Mouse (Mus musculus): ENCODE data around the gene Adgrb3. TPM values are rescaled to one million over a fixed set of nuclear protein-coding genes. Genes with fewer than 3 reads are reported as not detected.

The Adgrb3 gene
- polyA plus RNA-seq, 1 experiment = 0.08 TPM

DNA sequence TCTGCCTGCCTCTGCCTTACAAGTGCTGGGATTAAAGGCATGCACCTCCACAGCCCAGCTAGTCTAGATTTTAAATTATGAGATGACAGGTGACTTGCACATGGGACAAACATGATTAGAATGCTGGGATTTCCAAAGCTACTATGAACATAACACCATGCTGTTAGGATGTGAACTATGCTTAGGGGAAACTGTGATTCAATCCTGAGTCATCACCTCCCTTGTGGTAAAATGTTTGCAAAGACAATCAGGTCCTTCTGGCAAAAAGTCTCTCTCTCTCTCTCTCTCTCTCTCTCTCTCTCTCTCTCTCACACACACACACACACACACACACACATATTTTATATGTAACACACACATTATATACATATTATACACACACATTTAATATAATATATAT lies 630.1 kb downstream of the Adgrb3 start:
- no peaks in the 10 kb centered on the region for H3K27me3 ChIP-seq (ENCODE audit: control insufficient read depth, insufficient read depth, low read length)
- H3K27ac ChIP-seq (ENCODE audit: insufficient read depth, low read length) = no peak overlapping the region
- DNase-seq (ENCODE audit: low read depth in 1 of 2, low spot score in 2 of 2) = no peak
- no peaks in the 10 kb centered on the region for H3K4me1 ChIP-seq (ENCODE audit: control insufficient read depth, insufficient read depth, insufficient read length)
- TF ChIP-seq CTCF (IDR thresholded peaks at IDR 0.05; ENCODE audit: extremely low read depth, insufficient read depth, insufficient read length, insufficient replicate concordance) (no peak), POLR2A (IDR thresholded peaks at IDR 0.05; ENCODE audit: low read depth, low read length) (no peak)
- H3K36me3 ChIP-seq (ENCODE audit: control insufficient read depth, insufficient read depth, low read length) = no peaks in the 10 kb centered on the region
- H3K4me3 ChIP-seq (ENCODE audit: extremely low read depth, insufficient read depth, insufficient read length) = no peak overlapping the region

DNA sequence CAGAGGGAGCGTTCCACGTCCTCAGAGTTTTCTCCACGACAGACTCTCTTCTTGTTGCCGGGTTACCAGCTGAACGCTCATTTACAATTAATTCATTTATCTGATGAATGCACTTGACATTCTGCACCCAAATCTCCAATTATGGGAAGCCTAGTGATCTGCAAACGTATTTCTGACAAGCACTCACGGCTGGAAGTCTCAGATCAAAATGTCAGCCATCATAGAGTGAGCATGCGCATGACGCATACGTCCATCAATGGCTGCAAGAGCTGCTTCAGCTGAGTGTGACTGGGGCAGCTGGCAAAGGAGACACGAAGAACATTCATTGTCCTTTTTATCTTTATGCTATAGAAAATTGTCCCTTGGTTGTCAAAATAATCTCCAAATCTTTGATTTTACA lies 637.5 kb downstream of the Adgrb3 start:
- no peaks in the 10 kb centered on the region for H3K36me3 ChIP-seq (ENCODE audit: control insufficient read depth, insufficient read depth, low read length)
- no peak overlapping the region for H3K4me3 ChIP-seq (ENCODE audit: extremely low read depth, insufficient read depth, insufficient read length)
- no peaks in the 10 kb centered on the region for H3K4me1 ChIP-seq (ENCODE audit: control insufficient read depth, insufficient read depth, insufficient read length)
- no peak for TF ChIP-seq POLR2A (IDR thresholded peaks at IDR 0.05; ENCODE audit: low read depth, low read length)
- TF ChIP-seq CTCF (IDR thresholded peaks at IDR 0.05; ENCODE audit: extremely low read depth, insufficient read depth, insufficient read length, insufficient replicate concordance) = no peak
- DNase-seq (ENCODE audit: low read depth in 1 of 2, low spot score in 2 of 2) = no peak
- H3K27me3 ChIP-seq (ENCODE audit: control insufficient read depth, insufficient read depth, low read length) = no peaks in the 10 kb centered on the region
- 81% methylated on average over 11 of the region's 11 CpGs for WGBS
- H3K27ac ChIP-seq (ENCODE audit: insufficient read depth, low read length) = no peak overlapping the region

DNA sequence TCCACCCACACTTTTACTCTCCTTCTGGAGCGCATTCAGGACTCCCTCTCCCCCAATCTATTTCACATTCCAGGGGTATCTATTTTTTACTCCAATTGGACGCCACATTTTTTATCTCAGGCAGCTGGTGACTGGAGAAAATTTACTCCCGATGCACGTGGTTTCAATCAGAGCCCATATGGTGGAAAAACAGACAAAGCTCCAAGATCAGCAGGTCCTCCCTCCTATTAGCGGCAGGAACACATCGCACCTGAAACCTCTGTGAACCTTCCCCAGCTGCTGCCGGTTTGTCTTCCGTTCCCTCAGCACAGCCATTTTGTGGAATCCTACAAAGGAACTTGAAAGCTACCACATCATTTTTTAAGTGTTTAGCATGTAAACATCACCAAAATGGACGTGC lies 640.2 kb downstream of the Adgrb3 start:
- Histone ChIP-seq H3K36me3 (ENCODE audit: control insufficient read depth, insufficient read depth, low read length) (no peaks in the 10 kb centered on the region), H3K27ac (ENCODE audit: insufficient read depth, low read length) (no peak overlapping the region), H3K4me3 (ENCODE audit: extremely low read depth, insufficient read depth, insufficient read length) (no peak overlapping the region), H3K27me3 (ENCODE audit: control insufficient read depth, insufficient read depth, low read length) (no peaks in the 10 kb centered on the region), H3K4me1 (ENCODE audit: control insufficient read depth, insufficient read depth, insufficient read length) (no peaks in the 10 kb centered on the region)
- TF ChIP-seq CTCF (IDR thresholded peaks at IDR 0.05; ENCODE audit: extremely low read depth, insufficient read depth, insufficient read length, insufficient replicate concordance) (no peak), POLR2A (IDR thresholded peaks at IDR 0.05; ENCODE audit: low read depth, low read length) (no peak)
- 81% methylated on average over 9 of the region's 9 CpGs for WGBS
- no peak for DNase-seq (ENCODE audit: low read depth in 1 of 2, low spot score in 2 of 2)

DNA sequence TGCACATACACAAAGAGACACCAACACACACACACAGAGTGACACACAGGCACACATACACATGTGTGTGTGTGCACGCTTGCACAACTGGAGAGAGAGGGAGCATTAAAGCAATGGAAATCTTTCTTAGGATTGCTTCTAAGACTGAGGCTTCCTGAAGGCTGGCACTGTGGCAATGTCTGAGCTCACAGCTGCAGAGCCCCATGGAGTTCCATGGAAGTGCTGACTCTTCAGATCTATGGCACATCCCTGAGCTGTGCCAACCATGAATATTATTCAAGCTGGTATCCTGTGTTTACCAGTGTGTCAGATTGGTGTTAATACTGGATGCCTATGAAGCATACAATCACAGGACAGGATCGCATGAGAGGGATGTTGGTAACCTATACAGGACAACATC lies 643.6 kb downstream of the Adgrb3 start:
- TF ChIP-seq CTCF (IDR thresholded peaks at IDR 0.05; ENCODE audit: extremely low read depth, insufficient read depth, insufficient read length, insufficient replicate concordance) (no peak), POLR2A (IDR thresholded peaks at IDR 0.05; ENCODE audit: low read depth, low read length) (no peak)
- Histone ChIP-seq H3K36me3 (ENCODE audit: control insufficient read depth, insufficient read depth, low read length) (no peaks in the 10 kb centered on the region), H3K4me1 (ENCODE audit: control insufficient read depth, insufficient read depth, insufficient read length) (no peaks in the 10 kb centered on the region), H3K4me3 (ENCODE audit: extremely low read depth, insufficient read depth, insufficient read length) (no peak overlapping the region), H3K27ac (ENCODE audit: insufficient read depth, low read length) (no peak overlapping the region), H3K27me3 (ENCODE audit: control insufficient read depth, insufficient read depth, low read length) (no peaks in the 10 kb centered on the region)
- WGBS = 89% methylated on average over 2 of the region's 2 CpGs
- DNase-seq (ENCODE audit: low read depth in 1 of 2, low spot score in 2 of 2) = no peak

DNA sequence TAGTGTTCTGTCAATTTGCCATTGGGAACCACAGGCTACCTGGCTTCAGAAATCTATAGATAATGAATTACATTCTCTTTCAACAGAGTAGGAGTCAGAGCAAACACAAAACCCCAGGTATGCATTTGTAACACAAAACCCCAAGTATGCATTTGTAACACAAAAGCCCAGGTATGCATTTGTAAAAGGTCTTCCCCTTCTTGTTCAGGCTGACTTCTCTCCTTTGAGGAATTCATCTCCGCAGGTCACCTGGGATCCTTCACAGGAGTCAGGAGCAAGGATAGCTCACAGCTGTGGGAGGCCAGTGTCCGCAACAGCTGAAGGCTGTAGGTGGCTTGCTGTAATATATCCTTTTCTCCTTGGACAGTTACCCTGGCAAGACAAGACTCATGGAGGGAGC lies 647.6 kb downstream of the Adgrb3 start:
- no peak overlapping the region for H3K4me3 ChIP-seq (ENCODE audit: extremely low read depth, insufficient read depth, insufficient read length)

DNA sequence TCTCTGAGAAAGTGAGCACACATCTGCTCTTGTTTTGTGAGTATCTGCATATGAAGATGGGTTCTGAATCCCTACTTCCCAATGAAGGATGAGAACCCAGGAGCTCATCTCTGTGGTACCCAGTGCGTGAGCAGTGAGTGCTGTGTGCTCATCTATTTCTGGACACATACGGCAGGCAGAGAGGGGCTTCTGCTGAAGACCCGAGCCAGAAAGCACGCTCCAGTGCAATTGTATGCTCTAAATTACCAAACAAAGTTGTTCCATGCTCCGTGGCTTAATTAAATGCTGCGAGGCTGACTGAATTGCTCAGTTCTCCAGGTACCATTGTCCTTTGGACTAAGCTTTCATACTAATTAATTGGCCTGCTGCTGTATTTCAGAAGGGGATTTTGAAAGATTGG lies 648.9 kb downstream of the Adgrb3 start:
- H3K27me3 ChIP-seq (ENCODE audit: control insufficient read depth, insufficient read depth, low read length) = no peaks in the 10 kb centered on the region
- 69% methylated on average over 6 of the region's 6 CpGs for WGBS
- H3K36me3 ChIP-seq (ENCODE audit: control insufficient read depth, insufficient read depth, low read length) = no peaks in the 10 kb centered on the region
- no peak for DNase-seq (ENCODE audit: low read depth in 1 of 2, low spot score in 2 of 2)
- TF ChIP-seq CTCF (IDR thresholded peaks at IDR 0.05; ENCODE audit: extremely low read depth, insufficient read depth, insufficient read length, insufficient replicate concordance) = no peak
- no peak for TF ChIP-seq POLR2A (IDR thresholded peaks at IDR 0.05; ENCODE audit: low read depth, low read length)
- no peaks in the 10 kb centered on the region for H3K4me1 ChIP-seq (ENCODE audit: control insufficient read depth, insufficient read depth, insufficient read length)
- no peak overlapping the region for H3K4me3 ChIP-seq (ENCODE audit: extremely low read depth, insufficient read depth, insufficient read length)
- H3K27ac ChIP-seq (ENCODE audit: insufficient read depth, low read length) = no peak overlapping the region

More for the DNA sequence above, 647.6 kb downstream of the Adgrb3 start:
- DNase-seq (ENCODE audit: low read depth in 1 of 2, low spot score in 2 of 2) = no peak
- 74% methylated on average over 2 of the region's 2 CpGs for WGBS
- Histone ChIP-seq H3K27ac (ENCODE audit: insufficient read depth, low read length) (no peak overlapping the region), H3K36me3 (ENCODE audit: control insufficient read depth, insufficient read depth, low read length) (no peaks in the 10 kb centered on the region), H3K4me1 (ENCODE audit: control insufficient read depth, insufficient read depth, insufficient read length) (no peaks in the 10 kb centered on the region), H3K27me3 (ENCODE audit: control insufficient read depth, insufficient read depth, low read length) (no peaks in the 10 kb centered on the region)
- TF ChIP-seq CTCF (IDR thresholded peaks at IDR 0.05; ENCODE audit: extremely low read depth, insufficient read depth, insufficient read length, insufficient replicate concordance) = no peak
- TF ChIP-seq POLR2A (IDR thresholded peaks at IDR 0.05; ENCODE audit: low read depth, low read length) = no peak

DNA sequence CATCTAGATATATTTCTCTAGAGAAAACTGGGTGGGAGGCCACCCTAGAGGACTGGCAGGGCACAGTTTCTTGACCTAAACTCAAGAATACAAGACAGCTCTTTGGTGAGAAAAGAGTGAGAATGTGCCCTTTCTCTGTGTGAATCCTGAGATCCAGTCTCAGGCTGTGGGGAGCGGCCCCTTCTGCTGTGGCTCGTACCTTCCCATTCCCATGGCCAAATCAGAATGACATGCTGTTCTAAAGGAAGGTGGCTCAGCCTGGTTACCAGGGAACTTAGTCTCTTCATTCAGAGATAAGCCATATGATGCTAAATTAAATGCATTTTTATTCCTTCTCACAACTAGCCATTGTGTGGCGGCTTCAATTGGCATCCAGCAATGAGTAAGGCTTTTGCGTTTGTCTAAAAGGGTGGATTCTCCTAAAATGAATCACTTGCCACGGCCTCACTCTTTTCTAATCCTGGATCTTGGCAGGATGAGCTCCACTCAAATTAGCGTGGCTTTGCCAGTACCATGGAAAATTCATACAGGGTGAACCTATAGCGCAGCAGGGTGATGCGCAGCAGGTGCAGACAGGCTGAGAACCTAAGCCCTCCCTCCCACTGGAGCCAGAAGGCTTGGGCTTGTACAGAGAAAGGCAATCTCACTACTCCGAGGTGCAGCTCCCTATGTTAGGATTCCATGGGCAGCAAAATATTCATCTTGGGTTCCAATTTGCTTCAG lies 649.5 kb downstream of the Adgrb3 start:
- H3K27ac ChIP-seq (ENCODE audit: insufficient read depth, low read length) = no peak overlapping the region
- H3K4me1 ChIP-seq (ENCODE audit: control insufficient read depth, insufficient read depth, insufficient read length) = no peaks in the 10 kb centered on the region
- 71% methylated on average over 9 of the region's 9 CpGs for WGBS
- no peaks in the 10 kb centered on the region for H3K36me3 ChIP-seq (ENCODE audit: control insufficient read depth, insufficient read depth, low read length)
- H3K27me3 ChIP-seq (ENCODE audit: control insufficient read depth, insufficient read depth, low read length) = no peaks in the 10 kb centered on the region
- TF ChIP-seq POLR2A (IDR thresholded peaks at IDR 0.05; ENCODE audit: low read depth, low read length) (no peak), CTCF (IDR thresholded peaks at IDR 0.05; ENCODE audit: extremely low read depth, insufficient read depth, insufficient read length, insufficient replicate concordance) (no peak)
- DNase-seq (ENCODE audit: low read depth in 1 of 2, low spot score in 2 of 2) = no peak
- no peak overlapping the region for H3K4me3 ChIP-seq (ENCODE audit: extremely low read depth, insufficient read depth, insufficient read length)
